Mouse (Mus musculus) CH12.LX (cell line): ENCODE data around the gene Il33.

ENCODE experiments used
- CTCF ChIP-seq, 2 experiments: IDR thresholded peaks in 1 of 2; conservative IDR thresholded peaks in 1 of 2; 2 replicates each; pipeline ENCODE4 v1.5.1; 2011 to 2012; ENCODE audit warnings: low read depth in 2 of 2, low read length in 2 of 2, improper control_type of control experiment in 1 of 2, inconsistent platforms in 1 of 2, mild to moderate bottlenecking in 1 of 2, moderate library complexity in 1 of 2
- MAFK ChIP-seq: IDR thresholded peaks from 2 replicates; pipeline ENCODE4 v1.6.1; 2011; ENCODE audit warnings: low read length, improper control_type of control experiment; ENCODE audit not compliant: insufficient replicate concordance
- NELFE ChIP-seq: IDR thresholded peaks from 2 replicates; pipeline ENCODE4 v1.6.1; 2011; ENCODE audit warnings: low read depth, low read length, improper control_type of control experiment
- POLR2A ChIP-seq: IDR thresholded peaks from 2 replicates; pipeline ENCODE4 v1.6.1; 2011; ENCODE audit warnings: low read depth, mild to moderate bottlenecking, improper control_type of control experiment, low read length
- POLR2AphosphoS2 ChIP-seq: IDR thresholded peaks from 2 replicates; pipeline ENCODE4 v1.6.1; 2011; ENCODE audit warnings: low read depth, low read length, improper control_type of control experiment
- USF2 ChIP-seq: conservative IDR thresholded peaks from 2 replicates; pipeline ENCODE4 v1.6.1; 2011; ENCODE audit warnings: low read depth, low read length, improper control_type of control experiment

DNA sequence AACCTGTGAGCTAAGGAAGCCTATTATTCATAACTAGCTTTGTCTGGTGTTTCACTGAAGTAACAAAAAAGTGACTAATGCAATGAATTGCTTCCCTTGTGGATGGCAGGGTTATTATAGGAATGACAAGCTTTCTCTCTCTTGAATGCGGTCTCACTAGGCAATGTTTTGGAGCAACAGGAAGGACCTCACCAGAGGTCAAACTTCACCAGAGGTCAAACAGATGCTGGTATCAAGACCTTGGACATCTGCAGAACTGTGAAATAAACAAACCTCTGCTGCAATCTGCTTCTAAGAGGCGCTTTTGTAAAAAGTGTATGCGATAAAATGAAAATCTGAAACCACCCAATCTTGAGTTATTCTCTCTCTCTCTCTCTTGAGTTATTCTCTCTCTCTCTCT is 42.2 kb upstream of the Il33 start:
- TF ChIP-seq NELFE, result no peak
- TF ChIP-seq POLR2A, result no peak
- TF ChIP-seq USF2, result no peak
- TF ChIP-seq MAFK, result no peak
- no peak for TF ChIP-seq CTCF (conservative IDR thresholded peaks at IDR 0.05 in 1 of 2, IDR thresholded peaks at IDR 0.05 in 1 of 2; ENCODE audit: low read depth in 2 of 2, low read length in 2 of 2)
- no peak for TF ChIP-seq POLR2AphosphoS2
